Mouse (Mus musculus): ENCODE data around the gene Cd44. TPM values are rescaled to one million over a fixed set of nuclear protein-coding genes. Genes with fewer than 3 reads are reported as not detected.

Cd44 gene
- polyA plus RNA-seq, 1 experiment from 2014 or later: 3.8 TPM

DNA sequence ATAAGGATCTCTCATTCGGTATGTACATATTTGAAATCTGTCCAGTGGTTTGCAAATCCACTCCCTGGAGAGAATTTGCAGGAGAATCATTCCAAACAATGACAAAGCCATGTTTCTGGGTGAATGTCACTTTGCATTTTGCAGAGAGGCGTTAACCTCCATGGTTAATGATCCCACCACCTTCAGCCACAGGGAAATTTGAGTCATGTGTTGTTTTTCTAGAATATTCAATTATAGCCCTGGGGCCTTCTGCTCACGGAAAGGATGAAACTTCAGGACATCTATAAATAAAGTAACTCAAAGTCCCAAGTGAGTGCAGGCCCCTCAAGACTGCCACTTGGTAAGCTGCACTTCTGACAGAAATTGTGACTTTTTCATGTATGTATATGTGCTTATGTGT is 33.4 kb upstream of the Cd44 start:
- Histone ChIP-seq H3K4me3 (no peak overlapping the region), H3K36me3 (no peaks in the 10 kb centered on the region), H3K9me3 (no peaks in the 10 kb centered on the region), H3K9ac (no peak overlapping the region), H3K4me2 (no peak overlapping the region), H3K27ac (replicated peaks) (no peak overlapping the region), H3K27me3 (no peaks in the 10 kb centered on the region), H3K4me1 (replicated peaks) (peaks cover 3% of the 10 kb centered on the region; the same call in 1 of the 2 replicates)
- no peak for ATAC-seq (ENCODE audit: low FRiP score, low read depth)
- 79% methylated on average over 3 of the region's 3 CpGs for WGBS

- Histone ChIP-seq H3K9ac (no peak overlapping the region), H3K4me3 (no peak overlapping the region), H3K4me2 (no peak overlapping the region), H3K36me3 (no peaks in the 10 kb centered on the region), H3K9me3 (no peaks in the 10 kb centered on the region), H3K27ac (replicated peaks) (no peak overlapping the region), H3K4me1 (replicated peaks) (peaks cover 3% of the 10 kb centered on the region; the same call in 1 of the 2 replicates), H3K27me3 (no peaks in the 10 kb centered on the region)
- ATAC-seq (ENCODE audit: low FRiP score, low read depth): no peak
These were observed 32.3 kb upstream of the Cd44 start for GRCm38 (mm10) chr2:102933787-102934186.

DNA sequence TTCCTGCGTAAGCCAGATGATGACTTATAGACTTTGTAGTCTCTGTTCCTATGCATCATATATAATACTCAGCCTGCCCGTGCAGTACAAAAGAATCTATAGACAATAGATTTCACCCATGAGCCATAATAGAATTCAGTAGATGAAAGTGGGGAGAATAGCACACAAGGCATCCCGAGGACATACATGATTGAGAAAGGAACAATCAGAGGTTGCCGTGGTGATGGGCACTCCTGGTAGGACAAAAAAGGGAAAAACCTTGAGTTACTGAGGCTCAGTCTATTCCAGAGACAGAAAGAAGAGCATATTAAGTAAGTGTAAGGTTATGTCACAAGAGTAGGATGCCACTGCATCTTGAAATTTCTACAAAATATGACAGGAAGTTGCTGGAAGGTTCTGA is 31.7 kb upstream of the Cd44 start:
- H3K27ac ChIP-seq (replicated peaks): no peak overlapping the region
- no peaks in the 10 kb centered on the region for H3K27me3 ChIP-seq
- H3K4me3 ChIP-seq: no peak overlapping the region
- H3K4me2 ChIP-seq: no peak overlapping the region
- no peak overlapping the region for H3K9ac ChIP-seq
- no peaks in the 10 kb centered on the region for H3K36me3 ChIP-seq
- ATAC-seq (ENCODE audit: low FRiP score, low read depth): no peak
- WGBS: 20% methylated on average over 4 of the region's 4 CpGs
- peaks cover 3% of the 10 kb centered on the region; the same call in 1 of the 2 replicates for H3K4me1 ChIP-seq (replicated peaks)
- H3K9me3 ChIP-seq: no peaks in the 10 kb centered on the region

DNA sequence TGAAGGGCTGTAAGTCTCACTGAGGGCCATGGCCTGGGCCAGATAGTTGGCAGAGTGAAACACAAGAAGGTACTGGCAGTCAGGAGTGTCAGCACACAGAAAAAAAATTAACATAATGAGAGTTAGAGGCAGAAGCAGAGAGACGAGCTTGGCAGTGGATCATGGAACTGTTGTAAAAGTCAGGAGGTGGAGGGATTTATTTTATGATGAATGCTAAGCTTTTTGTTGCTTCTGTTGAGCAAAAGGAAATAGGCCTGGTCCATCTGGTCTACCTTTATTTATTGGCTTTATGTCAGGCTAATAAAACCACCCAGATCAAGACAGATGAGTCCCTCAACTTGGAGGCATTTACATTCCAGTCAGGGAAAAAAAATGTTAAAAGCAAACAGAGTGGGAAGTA is 31.2 kb upstream of the Cd44 start:
- Histone ChIP-seq H3K36me3 (no peaks in the 10 kb centered on the region), H3K4me1 (replicated peaks) (peaks cover 3% of the 10 kb centered on the region; the same call in 1 of the 2 replicates), H3K27ac (replicated peaks) (no peak overlapping the region), H3K4me2 (no peak overlapping the region), H3K9ac (no peak overlapping the region), H3K9me3 (no peaks in the 10 kb centered on the region), H3K27me3 (no peaks in the 10 kb centered on the region), H3K4me3 (no peak overlapping the region)
- no peak for ATAC-seq (ENCODE audit: low FRiP score, low read depth)
- WGBS: 22% methylated on average over 1 of the region's 1 CpGs

GRCm38 (mm10) chr2:102928211-102928610 is 26.7 kb upstream of the Cd44 start:
- H3K27me3 ChIP-seq: no peaks in the 10 kb centered on the region
- no peak overlapping the region for H3K4me2 ChIP-seq
- H3K27ac ChIP-seq (replicated peaks): no peak overlapping the region
- no peak overlapping the region for H3K4me3 ChIP-seq
- no peak for ATAC-seq (ENCODE audit: low FRiP score, low read depth)
- H3K9ac ChIP-seq: no peak overlapping the region
- no peaks in the 10 kb centered on the region for H3K36me3 ChIP-seq
- H3K9me3 ChIP-seq: no peaks in the 10 kb centered on the region
- H3K4me1 ChIP-seq (replicated peaks): peaks cover 3% of the 10 kb centered on the region; the same call in 1 of the 2 replicates

GRCm38 (mm10) chr2:102924480-102924879 is 23.0 kb upstream of the Cd44 start:
- 88% methylated on average over 1 of the region's 1 CpGs for WGBS
- no peaks in the 10 kb centered on the region for H3K9me3 ChIP-seq
- H3K27me3 ChIP-seq: no peaks in the 10 kb centered on the region
- no peaks in the 10 kb centered on the region for H3K36me3 ChIP-seq
- H3K9ac ChIP-seq: no peak overlapping the region
- H3K4me1 ChIP-seq (replicated peaks): no peaks in the 10 kb centered on the region
- H3K4me2 ChIP-seq: no peak overlapping the region
- no peak overlapping the region for H3K27ac ChIP-seq (replicated peaks)
- no peak overlapping the region for H3K4me3 ChIP-seq
- no peak for ATAC-seq (ENCODE audit: low FRiP score, low read depth)

DNA sequence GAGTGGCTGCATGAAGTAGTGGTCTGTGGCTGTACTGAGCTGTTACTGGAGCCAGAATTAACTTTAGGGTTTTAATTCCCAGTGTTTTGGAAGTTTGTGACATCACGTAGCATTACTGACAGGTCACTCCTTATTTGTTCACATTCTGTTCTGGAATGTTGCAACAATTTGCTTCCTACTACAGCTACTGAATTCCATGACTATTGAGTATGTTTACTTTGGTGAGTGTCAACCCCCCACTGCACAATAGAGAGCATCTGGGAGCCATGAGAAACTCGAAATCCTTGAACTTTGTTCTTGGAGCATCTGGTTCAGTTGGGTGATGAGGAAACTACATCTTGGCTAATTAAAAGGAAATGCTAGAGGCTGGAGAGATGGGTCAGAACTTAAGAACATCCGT is 22.2 kb upstream of the Cd44 start:
- ATAC-seq (ENCODE audit: low FRiP score, low read depth): no peak
- H3K9ac ChIP-seq: no peak overlapping the region
- no peaks in the 10 kb centered on the region for H3K9me3 ChIP-seq
- H3K4me1 ChIP-seq (replicated peaks): no peaks in the 10 kb centered on the region
- H3K27ac ChIP-seq (replicated peaks): no peak overlapping the region
- no peak overlapping the region for H3K4me3 ChIP-seq
- 74% methylated on average over 3 of the region's 3 CpGs for WGBS
- H3K4me2 ChIP-seq: no peak overlapping the region
- H3K36me3 ChIP-seq: no peaks in the 10 kb centered on the region
- H3K27me3 ChIP-seq: no peaks in the 10 kb centered on the region

DNA sequence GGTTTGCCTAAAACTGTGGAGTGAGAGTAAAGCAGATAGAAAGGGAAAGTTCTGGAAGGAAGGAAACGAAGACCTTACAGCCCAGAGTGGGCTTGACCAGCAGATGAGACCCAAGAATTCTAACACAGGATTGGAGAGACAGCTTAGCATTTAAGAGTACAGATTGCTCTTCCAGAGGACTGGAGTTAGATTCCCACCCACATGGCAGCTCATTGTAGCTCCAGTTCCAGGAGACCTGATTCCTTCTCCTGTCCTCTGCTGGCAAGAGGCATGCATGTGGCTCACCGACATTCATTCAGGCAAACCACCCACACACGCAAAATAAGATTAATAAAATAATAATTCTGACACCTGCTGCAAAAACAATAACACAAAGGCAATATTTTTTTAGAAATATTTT is 20.6 kb upstream of the Cd44 start:
- Histone ChIP-seq H3K9me3 (no peaks in the 10 kb centered on the region), H3K4me1 (replicated peaks) (no peaks in the 10 kb centered on the region), H3K27ac (replicated peaks) (no peak overlapping the region), H3K27me3 (no peaks in the 10 kb centered on the region), H3K4me2 (no peak overlapping the region), H3K9ac (no peak overlapping the region), H3K4me3 (no peak overlapping the region), H3K36me3 (no peaks in the 10 kb centered on the region)
- 92% methylated on average over 3 of the region's 3 CpGs for WGBS
- no peak for ATAC-seq (ENCODE audit: low FRiP score, low read depth)

DNA sequence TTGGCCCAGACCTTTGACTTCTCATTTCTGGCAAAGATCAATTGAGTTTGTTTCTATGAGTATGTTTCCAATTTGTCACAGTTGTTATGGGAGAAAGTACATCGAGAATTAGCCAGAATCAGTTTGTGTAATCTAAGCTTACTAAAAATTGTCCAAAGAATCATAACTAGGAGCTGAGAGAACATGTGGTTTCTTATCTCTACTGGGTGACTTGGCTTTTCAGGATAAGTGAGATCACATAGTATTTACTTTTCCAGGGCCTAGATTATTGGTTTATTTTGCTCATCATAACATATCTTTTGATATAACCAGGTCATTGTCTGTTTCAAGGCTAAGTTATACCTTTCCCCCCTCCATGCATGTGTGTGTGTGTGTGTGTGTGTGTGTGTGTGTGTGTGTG is 16.8 kb upstream of the Cd44 start:
- H3K36me3 ChIP-seq: no peaks in the 10 kb centered on the region
- H3K4me1 ChIP-seq (replicated peaks): no peaks in the 10 kb centered on the region
- no peak for ATAC-seq (ENCODE audit: low FRiP score, low read depth)
- 82% methylated on average over 1 of the region's 1 CpGs for WGBS
- H3K4me2 ChIP-seq: no peak overlapping the region
- no peak overlapping the region for H3K27ac ChIP-seq (replicated peaks)
- no peak overlapping the region for H3K4me3 ChIP-seq
- H3K9me3 ChIP-seq: no peaks in the 10 kb centered on the region
- H3K9ac ChIP-seq: no peak overlapping the region
- H3K27me3 ChIP-seq: no peaks in the 10 kb centered on the region

DNA sequence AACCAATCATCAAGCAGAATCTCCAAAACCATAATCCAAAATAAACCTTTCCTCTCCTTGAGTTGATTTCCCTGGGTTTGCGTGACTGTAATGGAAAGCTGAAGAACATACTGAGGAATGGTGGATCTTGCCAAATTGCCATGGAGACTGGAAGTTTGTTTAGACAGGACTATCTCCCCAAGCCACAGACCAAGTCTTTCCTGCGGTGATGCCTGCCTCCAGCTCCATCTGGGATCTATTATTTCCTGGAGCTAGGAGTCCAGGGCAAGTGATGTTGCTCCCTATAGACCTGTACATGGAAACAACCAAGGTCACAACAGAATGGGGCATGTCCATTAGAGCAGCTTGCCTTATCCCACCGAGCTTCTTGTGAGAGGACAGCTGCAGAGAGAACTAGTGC is 15.1 kb upstream of the Cd44 start:
- H3K36me3 ChIP-seq: no peaks in the 10 kb centered on the region
- H3K9me3 ChIP-seq: no peaks in the 10 kb centered on the region
- 66% methylated on average over 3 of the region's 3 CpGs for WGBS
- H3K27ac ChIP-seq (replicated peaks): no peak overlapping the region
- H3K9ac ChIP-seq: no peak overlapping the region
- no peaks in the 10 kb centered on the region for H3K27me3 ChIP-seq
- no peaks in the 10 kb centered on the region for H3K4me1 ChIP-seq (replicated peaks)
- no peak overlapping the region for H3K4me2 ChIP-seq
- H3K4me3 ChIP-seq: no peak overlapping the region
- ATAC-seq (ENCODE audit: low FRiP score, low read depth): no peak

DNA sequence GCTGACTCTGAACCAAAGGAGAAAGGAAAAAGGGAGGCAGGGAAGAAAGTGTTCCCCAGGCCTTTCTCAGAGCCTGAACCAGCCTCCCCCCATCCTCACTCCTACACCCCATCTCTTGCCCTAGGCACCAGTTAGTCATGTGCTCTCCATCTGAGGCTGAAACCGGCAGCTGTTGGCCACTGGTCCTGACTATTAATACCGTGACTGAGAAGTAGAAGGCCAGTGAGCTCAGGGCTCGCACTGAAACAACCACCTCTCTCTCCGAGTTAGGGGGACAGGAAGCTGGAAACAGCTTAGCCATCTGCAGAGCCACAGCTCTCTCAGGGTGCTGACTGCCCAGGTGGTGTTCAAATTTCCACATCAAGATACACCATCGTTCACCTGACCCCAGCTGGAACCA is 13.2 kb upstream of the Cd44 start:
- no peaks in the 10 kb centered on the region for H3K4me1 ChIP-seq (replicated peaks)
- no peak overlapping the region for H3K4me2 ChIP-seq
- H3K4me3 ChIP-seq: no peak overlapping the region
- no peaks in the 10 kb centered on the region for H3K27me3 ChIP-seq
- no peak overlapping the region for H3K9ac ChIP-seq
- ATAC-seq (ENCODE audit: low FRiP score, low read depth): no peak
- 77% methylated on average over 5 of the region's 5 CpGs for WGBS
- H3K27ac ChIP-seq (replicated peaks): no peak overlapping the region
- no peaks in the 10 kb centered on the region for H3K9me3 ChIP-seq
- H3K36me3 ChIP-seq: no peaks in the 10 kb centered on the region

DNA sequence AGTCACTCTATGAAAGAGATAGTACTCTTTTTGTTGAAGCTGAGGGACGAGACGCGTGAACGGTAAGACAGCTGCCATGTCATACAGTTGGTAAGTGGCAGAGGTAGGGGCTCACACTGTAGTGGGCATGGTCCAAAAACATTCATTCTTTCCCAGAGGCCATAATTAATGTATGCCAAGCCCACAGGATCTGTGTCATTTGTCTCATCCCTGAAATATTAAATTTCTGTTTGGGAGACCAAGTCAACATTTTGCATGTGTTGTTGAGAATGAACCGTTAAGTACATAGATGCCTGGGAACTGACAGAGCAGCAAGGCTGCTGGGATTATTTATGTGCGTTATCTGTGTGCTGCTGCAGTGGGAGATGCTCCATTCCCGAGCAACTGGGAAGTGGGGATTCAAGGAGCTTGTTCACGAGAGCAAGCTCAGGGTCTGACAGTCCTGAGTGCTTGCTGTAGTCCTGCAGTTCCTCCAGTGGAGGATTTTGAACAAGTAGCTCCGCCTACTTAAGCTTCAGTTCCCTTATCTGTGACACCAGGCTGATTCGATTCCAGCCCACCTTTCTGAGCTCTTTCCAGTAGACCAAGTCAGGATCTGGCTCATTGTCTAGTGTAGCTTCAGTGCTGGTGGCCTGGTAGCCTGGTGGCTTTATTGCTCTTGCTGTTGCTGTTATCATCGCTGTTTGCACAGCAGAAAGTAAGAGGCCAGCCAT is 12.5 kb upstream of the Cd44 start:
- Histone ChIP-seq H3K4me3 (no peak overlapping the region), H3K27ac (replicated peaks) (no peak overlapping the region), H3K9ac (no peak overlapping the region), H3K36me3 (no peaks in the 10 kb centered on the region), H3K9me3 (no peaks in the 10 kb centered on the region), H3K4me1 (replicated peaks) (no peaks in the 10 kb centered on the region), H3K27me3 (no peaks in the 10 kb centered on the region), H3K4me2 (no peak overlapping the region)
- ATAC-seq (ENCODE audit: low FRiP score, low read depth): no peak
- WGBS: 87% methylated on average over 11 of the region's 11 CpGs

- Histone ChIP-seq H3K36me3 (no peaks in the 10 kb centered on the region), H3K4me1 (replicated peaks) (no peaks in the 10 kb centered on the region), H3K4me2 (no peak overlapping the region), H3K4me3 (no peak overlapping the region), H3K9ac (no peak overlapping the region), H3K27me3 (no peaks in the 10 kb centered on the region), H3K27ac (replicated peaks) (no peak overlapping the region), H3K9me3 (no peaks in the 10 kb centered on the region)
- WGBS: 83% methylated on average over 2 of the region's 2 CpGs
- no peak for ATAC-seq (ENCODE audit: low FRiP score, low read depth)
These were observed 11.5 kb upstream of the Cd44 start for GRCm38 (mm10) chr2:102912951-102913350.

Measured in hindbrain, embryonic 15.5 days (tissue).